Mouse (Mus musculus): ENCODE data around the gene Mrps27.

GRCm38 (mm10) chr13:99306164-99306563 is 38.4 kb upstream of the Mrps27 start:
- no peak for TF ChIP-seq POLR2A (IDR thresholded peaks at IDR 0.05; ENCODE audit: borderline replicate concordance, extremely low read depth, low read depth, low read length)
- TF ChIP-seq CTCF (IDR thresholded peaks at IDR 0.05; ENCODE audit: insufficient read depth, low read length), result no peak

Data from lung, adult 2 months (tissue).